Mouse (Mus musculus) megakaryocyte-erythroid progenitor cell, adult 5-6 weeks (primary cell): Measurements from ENCODE around the gene Srd5a1. TPM values are rescaled to one million over a fixed set of nuclear protein-coding genes. Genes with fewer than 3 reads are reported as not detected.
"Not testable (repeated sequence)": the region's sequence is repeated elsewhere in the genome, so short reads cannot be mapped to it uniquely, and the experiment has no call there.

ENCODE experiments used
- ATAC-seq: replicated peaks from 2 replicates; pipeline ENCODE4 v1.8.0; 2016; ENCODE audit warnings: mild to moderate bottlenecking, inconsistent platforms; ENCODE audit not compliant: severe bottlenecking, poor library complexity, low FRiP score, low TSS enrichment
- total RNA-seq, 2 experiments: library from RNA; stranded (forward) in 1 of 2; stranded (reverse) in 1 of 2; fragments of 200-1000, 215-1000 nt in 1 of 2; fragments of >200 nt in 1 of 2; fragmentation: Nextera tagmentation in 1 of 2; gene quantifications; 2 replicates each; pipeline ENCODE4 v1.2.3; 2014 to 2017

The Srd5a1 gene
- total RNA-seq, 2 experiments from 2014 or later = 3.0 to 4.7 TPM

DNA sequence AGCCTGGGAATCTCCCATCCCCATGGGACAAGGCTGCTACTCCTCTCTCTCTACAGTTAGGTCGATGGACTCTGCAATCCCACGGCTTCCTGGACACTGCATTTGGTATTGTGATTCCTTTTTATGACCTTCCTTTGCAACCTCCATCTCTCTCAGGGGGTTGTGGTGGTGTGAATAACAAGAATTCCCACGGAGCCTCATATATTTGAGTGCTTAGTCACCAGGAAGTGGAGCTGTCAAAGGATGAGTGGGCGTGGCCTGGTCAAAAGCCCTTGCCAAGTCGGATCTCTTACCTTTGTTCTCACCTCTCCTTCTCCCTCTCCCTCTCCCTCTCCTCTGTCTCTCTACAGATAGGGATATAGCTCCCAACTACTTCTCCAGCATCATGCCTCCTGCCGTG lies 25.4 kb downstream of the Srd5a1 start:
- no peak for ATAC-seq

DNA sequence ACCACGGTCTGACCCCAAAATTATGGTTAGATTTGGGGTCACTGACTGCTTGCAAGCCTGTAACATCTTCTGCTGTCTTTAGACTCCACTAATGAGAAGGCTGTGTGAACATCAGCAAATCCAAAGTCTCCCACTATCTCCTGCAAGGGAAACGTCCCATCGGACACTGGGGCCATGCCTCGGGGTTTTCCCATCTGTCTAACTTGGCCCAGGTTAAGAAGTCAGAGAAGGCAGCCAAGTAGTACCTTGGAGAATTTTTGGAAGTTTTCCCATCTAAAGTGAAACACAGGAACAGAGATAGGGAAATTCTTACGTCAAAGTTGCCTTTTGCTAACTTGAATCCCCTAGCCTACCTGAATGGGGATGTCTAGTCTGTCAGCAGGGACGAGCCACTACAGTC lies 27.7 kb downstream of the Srd5a1 start:
- ATAC-seq = no peak

DNA sequence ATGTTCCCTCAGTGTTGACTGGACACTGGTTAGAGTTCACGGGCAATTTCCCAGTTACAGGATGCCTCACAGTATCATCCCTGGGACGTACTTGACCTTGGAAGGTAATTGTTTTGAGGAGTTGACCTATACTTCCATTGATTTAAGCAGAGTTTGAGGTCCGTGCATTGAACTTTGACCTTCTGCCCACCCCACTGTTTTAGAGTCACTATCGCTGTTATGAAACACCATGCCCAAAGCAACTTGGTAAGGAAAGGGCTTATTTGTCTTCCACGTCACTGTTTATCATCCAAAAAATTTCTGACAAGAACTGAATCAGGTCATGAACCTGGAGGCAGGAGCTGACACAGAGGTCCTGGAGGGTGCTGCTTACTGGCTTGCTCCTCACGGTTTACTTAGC lies 28.8 kb downstream of the Srd5a1 start:
- no peak for ATAC-seq

DNA sequence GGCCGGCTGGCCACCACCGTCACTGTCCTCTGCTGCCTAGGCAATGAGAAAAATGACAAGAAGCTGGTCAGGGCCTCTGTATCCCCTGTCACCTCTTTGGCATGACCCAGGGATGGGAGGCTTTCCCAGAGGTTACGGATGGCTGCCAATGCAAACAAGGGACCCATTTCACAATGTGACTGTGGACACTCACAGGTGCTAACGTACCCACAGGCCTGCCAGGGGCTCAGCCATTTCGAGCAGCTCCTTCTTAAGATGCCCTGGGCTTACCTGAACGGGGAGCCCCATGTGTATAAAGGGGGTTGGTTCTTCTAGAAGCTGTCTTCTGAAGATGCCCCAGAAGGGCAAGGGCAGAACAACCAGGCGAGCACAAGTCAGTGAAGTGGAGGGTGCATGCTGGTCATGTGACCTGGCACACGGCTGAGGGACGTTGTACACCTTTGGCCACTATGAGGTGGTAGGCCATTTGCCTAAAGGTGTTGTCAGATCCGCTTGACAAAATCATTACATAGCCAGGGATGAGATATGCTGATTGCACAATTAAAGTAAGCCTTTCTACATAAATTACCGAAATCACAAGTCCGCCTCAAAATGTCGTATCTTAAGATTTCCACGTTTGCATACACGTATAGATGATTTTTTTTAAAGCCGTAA lies 33.9 kb downstream of the Srd5a1 start:
- no peak for ATAC-seq

DNA sequence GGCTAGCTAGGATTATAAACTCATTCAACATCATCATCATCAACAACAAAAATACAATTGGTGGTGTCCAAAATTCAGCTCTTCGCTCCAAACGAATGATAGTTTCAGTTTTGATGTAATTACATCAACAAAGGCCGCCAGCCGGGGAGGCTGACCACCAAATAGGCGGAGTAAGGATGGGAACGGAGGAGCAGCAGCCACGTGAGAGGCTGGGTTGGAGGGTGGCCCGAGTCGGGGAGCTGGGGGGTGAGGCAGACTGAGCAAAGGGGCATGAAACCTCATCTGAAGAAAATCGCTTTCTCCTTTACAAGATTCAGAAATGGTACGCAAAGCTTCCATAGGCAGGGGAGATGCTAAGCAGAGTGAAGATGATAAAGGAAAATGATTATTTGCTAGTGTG lies 34.6 kb downstream of the Srd5a1 start:
- no peak for ATAC-seq

DNA sequence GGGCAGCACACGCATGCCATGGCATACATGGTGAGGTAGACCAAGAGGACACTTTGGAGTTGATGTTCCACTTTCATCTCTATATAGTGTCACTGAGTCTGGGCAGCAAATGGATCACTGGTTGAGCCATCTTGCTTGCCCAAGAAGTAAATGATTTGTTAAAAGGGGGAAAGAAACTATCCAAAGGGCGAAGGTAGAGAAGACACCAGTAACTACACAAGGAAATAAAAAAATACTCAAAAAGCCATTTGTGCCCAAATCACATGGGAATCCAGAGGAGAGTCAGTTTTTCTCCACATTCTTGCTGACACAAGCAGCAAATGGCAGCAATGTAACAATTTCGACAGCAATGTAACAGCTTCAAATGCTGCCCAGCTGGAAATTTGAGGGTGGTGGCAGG lies 38.6 kb downstream of the Srd5a1 start:
- no peak for ATAC-seq

DNA sequence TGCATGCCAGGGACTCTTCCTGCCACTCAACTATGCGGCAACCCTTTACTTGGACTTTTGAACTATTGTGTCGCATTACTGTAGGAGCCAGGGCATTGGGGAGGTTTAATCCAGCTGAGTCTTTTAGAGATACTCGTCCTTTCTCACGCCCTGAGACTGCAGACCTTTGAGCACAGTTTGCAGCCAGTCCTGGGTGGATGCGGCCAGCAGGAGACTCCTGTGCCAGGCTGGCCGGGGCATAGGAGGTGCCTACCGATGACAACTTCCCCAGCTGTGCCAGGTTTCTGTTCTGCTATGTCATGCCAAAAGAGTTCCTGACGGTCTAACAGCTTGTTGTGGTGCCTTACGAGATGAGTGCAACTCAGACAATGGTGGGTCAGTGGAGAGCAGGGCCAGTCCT lies 42.0 kb downstream of the Srd5a1 start:
- no peak for ATAC-seq

DNA sequence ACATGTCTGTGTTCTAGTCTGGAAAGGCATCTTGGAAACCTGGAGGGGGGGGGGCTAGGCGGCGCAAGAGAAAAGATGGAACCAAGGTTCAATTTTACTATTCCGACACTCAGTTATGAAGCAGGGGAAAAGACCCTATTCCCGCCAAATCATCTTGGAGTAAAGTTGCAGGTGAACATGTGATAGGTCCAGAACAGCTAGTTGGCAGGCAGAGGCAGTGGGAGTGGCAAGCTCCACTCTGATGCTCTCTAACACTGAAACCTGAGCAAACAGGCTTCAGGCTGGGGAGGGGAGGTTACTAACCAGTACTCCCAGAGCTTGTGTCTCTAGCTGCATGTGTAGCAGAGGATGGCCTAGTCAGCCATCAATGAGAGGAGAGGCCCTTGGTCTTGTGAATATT lies 45.8 kb downstream of the Srd5a1 start:
- ATAC-seq = not testable (repeated sequence)

DNA sequence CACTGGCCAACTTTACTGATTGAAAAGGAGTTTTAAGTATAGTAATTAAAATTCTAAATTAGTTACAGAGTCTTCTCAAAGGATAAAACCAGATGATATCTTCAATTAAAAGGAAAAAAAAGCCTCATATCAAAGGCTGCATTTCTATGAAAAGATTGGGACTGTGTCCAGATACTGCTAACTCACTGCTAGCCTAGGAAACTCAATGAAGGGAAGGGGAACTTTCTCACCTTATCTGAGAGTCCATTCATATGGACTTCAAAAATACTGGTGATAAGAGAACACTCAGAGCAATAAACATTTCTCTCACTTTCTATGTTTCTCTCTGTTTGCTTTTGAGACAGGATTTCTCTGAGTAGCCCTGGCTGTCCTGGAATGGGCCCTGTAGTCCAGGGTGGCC lies 46.7 kb downstream of the Srd5a1 start:
- ATAC-seq = no peak

DNA sequence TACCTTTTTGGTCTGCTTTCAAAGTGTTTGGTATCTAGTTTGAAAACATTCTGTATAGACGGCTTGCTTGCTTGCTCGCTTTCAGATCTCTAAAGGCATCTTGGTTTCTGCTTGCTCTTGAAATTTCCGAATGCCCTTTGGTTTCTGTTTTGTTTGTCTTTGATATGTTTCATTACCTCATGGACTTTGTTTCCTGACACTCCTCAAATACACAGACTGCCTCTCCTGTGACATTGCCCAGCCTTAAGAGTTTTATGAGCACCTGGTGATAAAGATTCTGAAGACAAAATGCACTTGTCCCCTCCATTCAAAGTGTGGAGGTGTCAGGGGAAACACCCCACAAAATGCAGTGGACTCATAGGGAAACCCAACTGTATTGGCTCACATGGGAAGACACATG lies 47.3 kb downstream of the Srd5a1 start:
- ATAC-seq = no peak

DNA sequence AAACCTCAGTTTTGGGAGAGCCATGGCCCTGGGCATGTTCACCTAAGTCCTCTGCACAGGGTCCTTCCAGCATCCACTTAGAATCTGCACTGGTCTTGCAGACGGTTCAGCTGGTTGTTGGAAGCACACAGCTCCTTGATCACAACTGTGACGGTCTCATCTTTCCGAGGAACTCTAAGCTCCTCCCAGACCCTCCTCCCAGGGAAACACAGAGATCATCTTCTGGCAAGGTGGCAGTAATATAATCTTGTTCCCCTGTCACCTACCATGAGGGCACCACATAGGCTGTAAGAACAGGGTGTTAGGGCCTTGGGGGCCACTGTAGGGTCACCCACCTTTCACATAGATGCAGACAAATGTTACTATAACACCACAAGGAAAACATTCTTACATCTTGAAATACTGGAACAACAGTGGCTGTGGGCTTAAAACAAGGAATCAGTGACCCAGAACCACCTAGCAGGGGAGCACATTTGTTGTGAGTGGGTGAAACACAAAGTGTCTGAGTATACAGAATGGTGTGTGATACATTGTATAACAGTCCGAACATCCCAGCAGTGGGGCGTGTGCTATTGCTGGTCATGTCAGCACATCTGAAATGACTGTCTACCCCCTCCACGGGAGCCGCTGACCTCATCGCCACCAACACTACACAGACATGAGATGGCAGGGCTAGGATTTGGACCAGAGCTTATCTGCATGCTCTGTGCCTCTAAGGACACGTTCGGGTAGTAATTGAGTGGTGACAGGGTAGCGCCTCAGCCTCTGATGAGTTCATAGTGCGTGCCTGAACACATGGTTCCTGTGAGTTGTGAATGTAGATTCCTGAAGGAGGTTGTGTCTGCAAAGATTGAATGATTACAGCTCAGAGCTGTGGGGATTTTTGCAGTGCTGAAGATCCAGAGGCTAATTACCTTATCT lies 48.3 kb downstream of the Srd5a1 start:
- ATAC-seq = no peak

DNA sequence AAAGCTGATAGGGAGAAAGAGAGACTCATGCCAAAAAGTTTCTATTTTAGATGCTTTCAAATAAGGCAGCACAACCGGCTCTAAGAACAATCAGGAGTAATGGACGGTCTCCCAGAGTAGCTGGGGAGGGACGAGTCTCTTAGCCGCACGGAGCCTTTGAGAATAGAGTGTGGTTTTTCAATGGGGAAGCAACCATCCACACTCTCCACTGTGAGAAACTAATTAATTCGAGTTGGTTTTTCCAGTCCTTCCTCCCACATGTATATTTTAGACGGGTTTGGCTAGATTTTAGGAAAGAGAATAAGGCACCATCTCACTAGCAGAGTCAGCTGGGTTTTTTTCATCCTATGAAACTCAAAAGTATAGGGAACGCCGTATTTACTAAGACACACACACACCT lies 49.2 kb downstream of the Srd5a1 start:
- no peak for ATAC-seq

DNA sequence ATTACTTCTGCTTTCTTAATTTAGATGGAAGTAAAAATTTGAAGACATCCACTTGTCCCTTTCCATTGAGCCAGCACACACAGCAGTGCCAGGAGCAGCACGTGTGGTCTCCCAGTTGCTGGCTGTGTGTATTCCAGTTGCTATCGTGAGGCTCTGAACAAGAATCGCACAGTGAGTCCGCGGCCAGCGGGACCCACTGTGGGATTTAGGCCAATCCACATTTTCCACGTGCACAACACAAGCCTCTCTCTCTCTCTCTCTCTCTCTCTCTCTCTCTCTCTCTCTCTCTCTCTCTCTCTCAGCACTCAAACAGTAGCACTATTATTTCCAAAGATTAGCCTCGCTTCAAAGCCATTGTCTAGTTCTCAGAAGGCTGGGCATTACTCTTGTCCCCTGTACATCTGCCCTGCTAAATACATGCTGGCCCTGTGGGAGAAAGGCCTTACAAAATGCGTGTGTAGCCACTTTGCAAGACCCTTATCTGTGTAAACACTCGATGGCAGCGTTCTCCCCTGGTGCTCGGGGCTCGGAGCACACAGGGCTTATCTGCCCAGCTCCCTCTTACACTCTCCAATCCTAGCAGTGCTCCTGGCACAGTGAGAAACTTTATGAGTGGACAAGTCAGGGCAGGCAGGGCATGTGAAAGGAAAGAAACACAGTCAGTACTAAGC lies 51.8 kb downstream of the Srd5a1 start:
- 0 out of 2 replicates have a peak, but pooled peaks have one; percentile 30 for ATAC-seq

DNA sequence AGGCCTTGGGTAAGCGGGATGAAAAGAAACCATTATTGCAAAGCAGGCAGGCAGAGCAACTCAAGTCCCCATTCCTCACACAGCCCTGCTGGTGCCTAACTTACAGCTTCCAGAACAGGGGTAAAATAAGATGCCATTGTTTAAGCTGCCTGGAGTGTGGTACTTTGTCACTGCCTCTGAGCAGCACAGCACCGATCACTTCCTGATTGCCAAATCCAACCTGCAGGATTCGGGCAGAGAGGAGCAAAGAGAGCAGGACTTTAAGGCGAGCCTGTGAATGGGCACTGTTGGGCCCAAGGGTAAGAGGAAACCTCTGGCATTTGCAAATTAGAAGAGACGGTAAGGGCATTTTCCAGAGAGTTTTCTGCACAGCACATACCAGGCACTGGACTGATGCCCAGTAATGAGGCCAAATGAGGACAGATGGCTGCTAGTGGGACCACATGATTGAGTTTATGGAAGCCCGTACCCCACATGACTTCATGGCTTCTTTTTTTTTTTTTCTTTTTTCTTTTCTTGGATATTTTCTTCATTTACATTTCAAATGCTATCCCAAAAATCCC lies 53.1 kb downstream of the Srd5a1 start:
- no peak for ATAC-seq

DNA sequence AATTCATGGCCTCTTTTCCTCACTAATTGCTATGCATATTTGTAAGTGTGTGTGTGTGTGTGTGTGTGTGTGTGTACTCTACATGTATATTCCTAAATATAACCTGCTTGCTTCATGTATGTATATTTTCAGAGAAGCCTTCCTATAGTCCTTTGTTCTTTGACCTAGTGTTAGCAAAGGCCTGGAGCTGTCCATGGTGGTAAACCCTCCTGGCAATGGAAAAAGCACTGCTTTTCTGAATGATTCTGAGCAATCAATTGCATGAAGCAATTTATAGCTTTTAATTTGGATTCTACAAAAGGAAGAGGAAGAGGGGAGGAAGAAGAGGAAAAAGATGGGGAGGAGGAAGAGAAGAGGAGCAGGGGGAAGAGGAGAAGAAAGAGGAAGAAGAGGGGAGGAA lies 54.5 kb downstream of the Srd5a1 start:
- no peak for ATAC-seq

DNA sequence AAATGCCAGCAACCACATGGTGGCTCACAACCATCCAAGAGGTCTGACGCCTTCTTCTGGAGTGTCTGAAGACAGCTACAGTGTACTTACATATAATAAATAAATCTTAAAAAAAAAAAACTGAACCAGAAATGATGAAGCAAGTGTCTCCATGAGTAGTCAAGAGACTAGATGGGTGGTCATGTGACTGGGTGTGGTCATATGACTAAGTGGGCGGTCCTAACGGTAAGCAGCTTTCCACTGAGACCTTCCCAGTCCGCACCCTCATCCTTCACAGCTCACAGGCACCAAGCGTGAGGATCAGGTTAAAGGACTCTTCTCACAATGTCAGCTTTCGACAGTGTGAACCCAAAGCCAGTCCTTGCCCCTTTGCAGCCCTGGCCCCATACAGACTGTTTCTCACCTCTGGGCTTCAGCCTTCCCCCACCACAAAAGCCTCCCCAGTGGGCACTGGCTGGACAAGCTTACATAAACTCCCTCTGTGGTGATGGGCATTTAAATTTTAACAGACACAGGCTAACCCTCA lies 55.2 kb downstream of the Srd5a1 start:
- ATAC-seq = no peak

DNA sequence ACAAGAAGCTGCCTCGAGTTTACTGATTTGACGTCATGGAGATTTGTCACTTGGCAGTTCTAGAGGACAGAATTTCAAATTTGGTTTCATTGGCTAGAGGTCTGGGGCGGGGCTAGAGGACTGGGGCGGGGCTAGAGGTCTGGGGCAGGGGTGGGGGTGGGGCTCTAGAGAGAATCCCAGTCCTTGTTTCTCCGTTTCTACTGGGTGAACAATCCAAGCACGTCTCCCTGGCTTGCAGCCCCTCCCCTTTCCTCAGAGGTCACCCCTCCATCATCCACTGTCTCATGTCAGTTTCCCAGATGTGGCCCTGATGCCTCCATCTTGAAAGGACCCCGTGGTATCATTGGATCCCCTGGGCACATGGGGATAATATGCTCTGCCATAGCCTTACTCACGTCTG lies 56.2 kb downstream of the Srd5a1 start:
- no peak for ATAC-seq

DNA sequence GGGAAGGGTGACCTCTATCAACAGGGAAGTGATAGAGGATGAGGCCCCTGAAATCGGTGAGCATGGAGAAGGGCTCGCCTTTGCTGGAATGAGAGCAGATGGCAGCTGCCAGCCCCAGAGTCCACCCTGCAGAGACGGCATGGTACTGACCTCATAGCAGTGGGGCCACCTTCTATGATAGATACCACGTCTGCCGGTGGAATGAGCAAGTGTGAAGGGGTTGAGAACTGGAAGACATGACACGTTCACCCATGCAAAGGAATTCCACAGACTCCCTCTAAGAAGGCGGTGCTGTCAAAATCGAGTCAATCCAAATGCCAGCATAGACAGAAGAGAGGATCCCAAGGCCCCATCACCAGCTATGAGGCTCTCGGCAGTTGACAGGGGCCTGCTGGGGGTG lies 57.0 kb downstream of the Srd5a1 start:
- no peak for ATAC-seq

DNA sequence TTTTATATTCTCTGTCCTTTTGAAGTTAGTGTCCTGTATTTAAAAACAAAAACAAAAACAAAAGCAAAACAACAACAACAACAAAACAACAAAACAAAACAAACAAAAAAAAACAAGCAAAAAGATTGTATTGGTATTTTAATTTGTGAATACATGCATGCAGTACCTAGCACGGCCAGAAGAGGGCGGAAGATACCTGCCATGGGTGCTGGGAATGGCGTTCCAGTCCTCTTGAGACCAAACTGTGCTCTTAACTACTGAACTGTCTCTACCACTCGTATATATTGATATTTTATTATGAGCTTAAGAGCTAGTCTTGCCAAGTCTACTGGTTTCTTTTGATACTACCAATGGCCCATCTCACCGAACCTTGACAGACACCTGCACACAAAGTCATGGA lies 58.2 kb downstream of the Srd5a1 start:
- peak; percentile 47; the same call in 1 of the 2 replicates for ATAC-seq

DNA sequence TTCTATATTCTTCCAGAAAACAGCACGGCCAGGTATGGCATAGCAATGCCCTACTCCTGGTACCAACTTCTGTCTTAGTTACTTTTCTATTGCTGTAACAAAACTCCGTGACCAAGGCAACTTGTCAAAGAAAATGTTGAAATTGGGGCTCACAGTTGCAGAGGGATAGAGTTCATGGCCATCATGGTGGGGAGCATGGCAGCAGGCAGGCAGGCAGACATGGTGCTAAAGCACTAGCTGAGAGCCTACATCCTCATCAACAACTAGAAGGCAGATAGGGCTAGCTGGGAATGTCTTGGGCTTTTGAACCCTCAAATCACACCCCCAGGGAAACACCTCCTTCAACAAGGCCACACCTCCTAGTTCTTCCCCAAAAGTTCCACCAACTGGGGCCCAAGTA lies 60.4 kb downstream of the Srd5a1 start:
- ATAC-seq = no peak
